In genomic region chr1:24303077-24303476, GRCm38 (mm10) we compare ENCODE assay signal across 14 mouse cellular contexts.
DNase-seq lines count a peak whose midpoint lies in the region; ATAC-seq lines count a peak whose summit lies in the region.
"Had no signal": no experiment of that assay in that cellular context is flagged by ENCODE, and none has a peak within 500 bp of the region (broad histone marks: within the 10 kb centered on the region; RNA-seq: fewer than 3 reads in every experiment).

No protein-coding gene starts in this region.

- peak; percentile 17; the same call in 1 of the 2 replicates for ATAC-seq in frontal cortex, adult (ENCODE audit: low TSS enrichment)
- ATAC-seq in midbrain, embryonic 11.5 days (ENCODE audit: low FRiP score) = 0 out of 2 replicates have a peak, but pooled peaks have one; percentile 49
- ATAC-seq in hindbrain, embryonic 12.5 days (ENCODE audit: low FRiP score) = peak; percentile 54; the same call in 1 of the 2 replicates
- ATAC-seq in midbrain, embryonic 16.5 days = peak; percentile 11; the same call in 1 of the 2 replicates
- ATAC-seq: liver, embryonic 12.5 days had no signal

- H3K4me3 ChIP-seq in midbrain, embryonic 11.5 days (ENCODE audit: low read depth, low read length) = no peak overlapping the region
- H3K4me3 ChIP-seq in midbrain, embryonic 10.5 days = no peak overlapping the region
- H3K4me3 ChIP-seq in hindbrain, embryonic 12.5 days = no peak overlapping the region
- H3K4me3 ChIP-seq in midbrain, embryonic 16.5 days (ENCODE audit: low read depth, low read length) = no peak overlapping the region
- H3K4me3 ChIP-seq: embryonic facial prominence, embryonic 13.5 days; heart, embryonic 10.5 days; hindbrain, embryonic 15.5 days; left cerebral cortex, adult 2 months; liver, embryonic 12.5 days; lung, embryonic 15.5 days had no signal

- H3K27me3 ChIP-seq in midbrain, embryonic 11.5 days (ENCODE audit: control insufficient read depth, insufficient read depth, low read length) = no peaks in the 10 kb centered on the region
- no peaks in the 10 kb centered on the region for H3K27me3 ChIP-seq in midbrain, embryonic 10.5 days (ENCODE audit: low read depth, poor library complexity, severe bottlenecking)
- H3K27me3 ChIP-seq in hindbrain, embryonic 12.5 days = no peaks in the 10 kb centered on the region
- no peaks in the 10 kb centered on the region for H3K27me3 ChIP-seq in midbrain, embryonic 16.5 days (ENCODE audit: control insufficient read depth, insufficient read depth, low read depth, low read length)
- H3K27me3 ChIP-seq: CH12.LX; embryonic facial prominence, embryonic 13.5 days; hindbrain, embryonic 15.5 days; liver, embryonic 12.5 days; lung, embryonic 15.5 days had no signal

- H3K9ac ChIP-seq in midbrain, embryonic 11.5 days (ENCODE audit: low read length) = no peak overlapping the region
- H3K9ac ChIP-seq in hindbrain, embryonic 12.5 days = no peak overlapping the region
- no peak overlapping the region for H3K9ac ChIP-seq in midbrain, embryonic 16.5 days (ENCODE audit: low read depth, low read length)
- H3K9ac ChIP-seq: embryonic facial prominence, embryonic 13.5 days; hindbrain, embryonic 15.5 days; liver, embryonic 12.5 days; lung, embryonic 15.5 days had no signal

- no peak for DNase-seq in frontal cortex, postnatal 36 days (ENCODE audit: low spot score in 2 of 2)
- DNase-seq in midbrain, embryonic 11.5 days (ENCODE audit: low spot score, missing footprints) = no peak
- DNase-seq in midbrain, embryonic 10.5 days (ENCODE audit: low spot score) = no peak
- no peak for DNase-seq in cerebellum, adult 11-12 months

- H3K27ac ChIP-seq in midbrain, embryonic 11.5 days (ENCODE audit: low read depth, low read length) = no peak overlapping the region
- H3K27ac ChIP-seq in midbrain, embryonic 10.5 days (replicated peaks) = no peak overlapping the region
- H3K27ac ChIP-seq in hindbrain, embryonic 12.5 days = no peak overlapping the region
- no peak overlapping the region for H3K27ac ChIP-seq in midbrain, embryonic 16.5 days (ENCODE audit: low read length)
- H3K27ac ChIP-seq: embryonic facial prominence, embryonic 13.5 days; heart, embryonic 10.5 days; hindbrain, embryonic 15.5 days; left cerebral cortex, adult 2 months; liver, embryonic 12.5 days; lung, embryonic 15.5 days had no signal

- WGBS in midbrain, embryonic 11.5 days = 84% methylated on average over 7 of the region's 7 CpGs
- WGBS in midbrain, embryonic 10.5 days = 85% methylated on average over 7 of the region's 7 CpGs
- WGBS in hindbrain, embryonic 12.5 days = 89% methylated on average over 7 of the region's 7 CpGs
- 89% methylated on average over 7 of the region's 7 CpGs for WGBS in midbrain, embryonic 16.5 days

- H3K9me3 ChIP-seq in midbrain, embryonic 11.5 days (ENCODE audit: control insufficient read depth, low read length) = no peaks in the 10 kb centered on the region
- no peaks in the 10 kb centered on the region for H3K9me3 ChIP-seq in midbrain, embryonic 10.5 days (replicated peaks)
- no peaks in the 10 kb centered on the region for H3K9me3 ChIP-seq in hindbrain, embryonic 12.5 days (replicated peaks)
- H3K9me3 ChIP-seq in midbrain, embryonic 16.5 days (replicated peaks; ENCODE audit: control insufficient read depth, low read length, poor library complexity, severe bottlenecking) = no peaks in the 10 kb centered on the region
- H3K9me3 ChIP-seq: embryonic facial prominence, embryonic 13.5 days; heart, embryonic 10.5 days; hindbrain, embryonic 15.5 days; liver, embryonic 12.5 days; lung, embryonic 15.5 days had no signal

- H3K4me2 ChIP-seq in midbrain, embryonic 11.5 days = no peak overlapping the region
- no peak overlapping the region for H3K4me2 ChIP-seq in hindbrain, embryonic 12.5 days (replicated peaks)
- no peak overlapping the region for H3K4me2 ChIP-seq in midbrain, embryonic 16.5 days (ENCODE audit: low read length)
- H3K4me2 ChIP-seq: embryonic facial prominence, embryonic 13.5 days; hindbrain, embryonic 15.5 days; liver, embryonic 12.5 days; lung, embryonic 15.5 days had no signal

- H3K4me1 ChIP-seq in midbrain, embryonic 11.5 days (ENCODE audit: control insufficient read depth, insufficient read depth, low read length) = no peaks in the 10 kb centered on the region
- H3K4me1 ChIP-seq in midbrain, embryonic 10.5 days = peaks cover 7% of the 10 kb centered on the region; the same call in 1 of the 2 replicates
- no peaks in the 10 kb centered on the region for H3K4me1 ChIP-seq in hindbrain, embryonic 12.5 days
- H3K4me1 ChIP-seq in midbrain, embryonic 16.5 days (ENCODE audit: control insufficient read depth, insufficient read depth, low read length) = 0 out of 2 replicates have a peak, but pooled peaks cover 2% of the 10 kb centered on the region
- H3K4me1 ChIP-seq: embryonic facial prominence, embryonic 13.5 days; heart, embryonic 10.5 days; liver, embryonic 12.5 days; lung, embryonic 15.5 days had no signal

- no peaks in the 10 kb centered on the region for H3K36me3 ChIP-seq in midbrain, embryonic 11.5 days (ENCODE audit: control insufficient read depth, insufficient read depth, low read length)
- H3K36me3 ChIP-seq in midbrain, embryonic 10.5 days = no peaks in the 10 kb centered on the region
- H3K36me3 ChIP-seq in hindbrain, embryonic 12.5 days = no peaks in the 10 kb centered on the region
- no peaks in the 10 kb centered on the region for H3K36me3 ChIP-seq in midbrain, embryonic 16.5 days (ENCODE audit: control insufficient read depth, insufficient read depth, low read length)
- H3K36me3 ChIP-seq: embryonic facial prominence, embryonic 13.5 days; heart, embryonic 10.5 days; hindbrain, embryonic 15.5 days; liver, embryonic 12.5 days; lung, embryonic 15.5 days had no signal
